Mouse (Mus musculus) skeletal muscle tissue, adult 2 months (tissue): ENCODE results near the gene Rgs17.

Experiments used
- DNase-seq: peaks from one replicate; pipeline ENCODE4 v3.0.0-alpha.2; 2012; ENCODE audit warnings: low read depth, low spot score

Gene Rgs17

GRCm38 (mm10) chr10:5824779-5825178, 97.4 kb downstream of the Rgs17 start:
- DNase-seq, result peak; percentile 42

GRCm38 (mm10) chr10:5823740-5824491, 98.3 kb downstream of the Rgs17 start, which contains the start of gene Mtrf1l:
Mtrf1l (minus strand) TSS chr10:5823910.
- DNase-seq, result peak; percentile 97

- peak; percentile 12 for DNase-seq
Measured at GRCm38 (mm10) chr10:5823291-5823739, 98.9 kb downstream of the Rgs17 start.

- no peak for DNase-seq
Measured at GRCm38 (mm10) chr10:5818772-5819171, 103.4 kb downstream of the Rgs17 start.

GRCm38 (mm10) chr10:5815968-5816367, 106.2 kb downstream of the Rgs17 start:
- DNase-seq, result no peak

GRCm38 (mm10) chr10:5813724-5814123, 108.5 kb downstream of the Rgs17 start:
- no peak for DNase-seq

GRCm38 (mm10) chr10:5807683-5808082, 114.5 kb downstream of the Rgs17 start:
- no peak for DNase-seq

GRCm38 (mm10) chr10:5806996-5807395, 115.2 kb downstream of the Rgs17 start:
- no peak for DNase-seq

- peak; percentile 10 for DNase-seq
Measured at GRCm38 (mm10) chr10:5806416-5806815, 115.8 kb downstream of the Rgs17 start.

- DNase-seq, result peak; percentile 97
Measured at GRCm38 (mm10) chr10:5805731-5806307, 116.4 kb downstream of the Rgs17 start.

GRCm38 (mm10) chr10:5805243-5805730, 116.9 kb downstream of the Rgs17 start, which contains the start of gene Fbxo5:
Fbxo5 (minus strand) TSS chr10:5805600.
- DNase-seq, result peak; percentile 99

- DNase-seq, result no peak
Measured at GRCm38 (mm10) chr10:5804691-5805156, 117.5 kb downstream of the Rgs17 start.

- no peak for DNase-seq
Measured at GRCm38 (mm10) chr10:5803739-5804138, 118.5 kb downstream of the Rgs17 start.

GRCm38 (mm10) chr10:5802866-5803265, 119.3 kb downstream of the Rgs17 start:
- no peak for DNase-seq

GRCm38 (mm10) chr10:5800490-5800889, 121.7 kb downstream of the Rgs17 start:
- DNase-seq, result no peak

GRCm38 (mm10) chr10:5798069-5798468, 124.1 kb downstream of the Rgs17 start:
- DNase-seq, result no peak

GRCm38 (mm10) chr10:5790657-5791056, 131.5 kb downstream of the Rgs17 start:
- DNase-seq, result no peak

GRCm38 (mm10) chr10:5786923-5787322, 135.3 kb downstream of the Rgs17 start:
- DNase-seq, result no peak
